Mouse (Mus musculus) heart, embryonic 12.5 days (tissue): ENCODE results near the gene Nup54. TPM values are rescaled to one million over a fixed set of nuclear protein-coding genes. Genes with fewer than 3 reads are reported as not detected.

Experiments used
- ATAC-seq: fragments of 200-750 bp; cut with Nextera tagmentation; 2 replicates; pipeline ENCODE4 v1.8.0; 2017; ENCODE audit warnings: moderate TSS enrichment, moderate library complexity; ENCODE audit not compliant: insufficient number of reproducible peaks, low FRiP score
- H3K27ac ChIP-seq: fragments of 300-500 bp; sonication (generic); 2 replicates; pipeline ENCODE4 v1.5.1; 2016; ENCODE audit warnings: mild to moderate bottlenecking, moderate library complexity; ENCODE audit not compliant: poor library complexity, severe bottlenecking
- H3K27me3 ChIP-seq: fragments of 300-500 bp; sonication (generic); replicated peaks from 2 replicates; pipeline ENCODE4 v1.6.1; 2016; ENCODE audit warnings: mild to moderate bottlenecking, moderate library complexity
- H3K36me3 ChIP-seq: fragments of 300-500 bp; sonication (generic); 2 replicates; pipeline ENCODE4 v1.6.1; 2016; ENCODE audit warnings: mild to moderate bottlenecking, moderate library complexity
- H3K4me1 ChIP-seq: fragments of 300-500 bp; sonication (generic); replicated peaks from 2 replicates; pipeline ENCODE4 v1.6.1; 2016; ENCODE audit warnings: mild to moderate bottlenecking
- H3K4me2 ChIP-seq: fragments of 300-500 bp; sonication (generic); 2 replicates; pipeline ENCODE4 v1.6.1; 2016; ENCODE audit warnings: mild to moderate bottlenecking, moderate library complexity
- H3K4me3 ChIP-seq: fragments of 300-500 bp; sonication (generic); 2 replicates; pipeline ENCODE4 v1.5.1; 2016; ENCODE audit warnings: mild to moderate bottlenecking
- H3K9ac ChIP-seq: fragments of 300-500 bp; sonication (generic); 2 replicates; pipeline ENCODE4 v1.6.1; 2016; ENCODE audit warnings: mild to moderate bottlenecking, moderate library complexity
- H3K9me3 ChIP-seq: fragments of 300-500 bp; sonication (generic); replicated peaks from 2 replicates; pipeline ENCODE4 v1.6.1; 2016; ENCODE audit warnings: mild to moderate bottlenecking, moderate library complexity
- WGBS: fragments of 180-500 bp; shearing (Covaris S2); methylation state at CpG from one replicate; pipeline ENCODE4 v1.1.7; 2016; 5-methylcytosine and 5-hydroxymethylcytosine counted together
- polyA plus RNA-seq: library from polyadenylated mRNA; unstranded; fragments of >200 nt; fragmentation: Nextera tagmentation; extraction: Ambion mirVana; gene quantifications from 2 replicates; pipeline ENCODE4 v1.2.1, GENCODE M21; 2016

Nup54 gene
- polyA plus RNA-seq, 1 experiment from 2014 or later: 44.6 TPM

DNA sequence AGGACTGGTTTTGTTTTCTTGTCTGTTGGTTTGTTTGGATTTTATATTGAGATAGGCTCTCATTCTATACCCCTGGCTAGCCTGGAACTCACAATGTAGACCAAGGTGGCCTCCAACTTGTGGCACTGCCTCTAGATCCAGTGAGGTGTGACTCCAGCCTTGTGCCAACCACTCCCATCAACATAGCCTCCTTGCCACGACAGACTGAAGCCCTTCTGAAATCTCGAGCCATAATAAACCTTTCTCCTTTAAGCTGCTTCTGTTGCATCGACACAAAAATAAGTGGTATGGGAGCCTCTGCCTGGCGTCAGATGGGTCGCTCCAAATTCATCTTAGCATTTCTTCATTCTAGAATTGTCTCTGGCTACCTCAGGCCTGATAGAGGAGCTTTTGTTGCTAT is 11.7 kb upstream of the Nup54 start:
- no peak overlapping the region for H3K27ac ChIP-seq
- ATAC-seq: no peak
- no peaks in the 10 kb centered on the region for H3K27me3 ChIP-seq
- peaks cover 24% of the 10 kb centered on the region for H3K4me1 ChIP-seq
- H3K9me3 ChIP-seq: no peaks in the 10 kb centered on the region
- no peak overlapping the region for H3K4me3 ChIP-seq
- no peak overlapping the region for H3K4me2 ChIP-seq
- no peak overlapping the region for H3K9ac ChIP-seq
- peaks cover 70% of the 10 kb centered on the region for H3K36me3 ChIP-seq
- WGBS: 82% methylated on average over 5 of the region's 5 CpGs

DNA sequence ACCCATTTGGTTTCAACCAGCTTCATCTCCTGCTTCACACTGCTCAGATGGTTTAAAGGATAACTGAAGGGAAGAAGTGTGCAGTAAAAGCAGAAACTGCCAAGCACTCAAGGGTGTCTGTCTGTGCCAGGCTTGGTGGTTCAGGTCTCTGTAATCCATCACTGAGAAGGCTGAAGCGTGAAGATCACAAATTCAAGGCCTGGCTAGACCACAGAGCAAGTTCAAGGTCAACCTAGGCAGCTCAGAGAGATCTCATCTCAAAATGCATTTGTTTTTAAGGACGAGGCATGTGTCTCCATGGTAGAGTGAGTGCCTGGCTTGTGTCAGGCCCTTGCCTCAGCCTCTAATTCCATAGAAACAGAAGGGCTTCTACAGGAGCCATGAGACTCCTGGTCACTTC is 10.0 kb upstream of the Nup54 start:
- WGBS: 67% methylated on average over 2 of the region's 2 CpGs
- Histone ChIP-seq H3K4me2 (no peak overlapping the region), H3K27ac (no peak overlapping the region), H3K36me3 (peaks cover 53% of the 10 kb centered on the region), H3K9ac (no peak overlapping the region), H3K4me3 (no peak overlapping the region), H3K9me3 (no peaks in the 10 kb centered on the region), H3K27me3 (no peaks in the 10 kb centered on the region), H3K4me1 (peaks cover 36% of the 10 kb centered on the region)
- no peak for ATAC-seq

DNA sequence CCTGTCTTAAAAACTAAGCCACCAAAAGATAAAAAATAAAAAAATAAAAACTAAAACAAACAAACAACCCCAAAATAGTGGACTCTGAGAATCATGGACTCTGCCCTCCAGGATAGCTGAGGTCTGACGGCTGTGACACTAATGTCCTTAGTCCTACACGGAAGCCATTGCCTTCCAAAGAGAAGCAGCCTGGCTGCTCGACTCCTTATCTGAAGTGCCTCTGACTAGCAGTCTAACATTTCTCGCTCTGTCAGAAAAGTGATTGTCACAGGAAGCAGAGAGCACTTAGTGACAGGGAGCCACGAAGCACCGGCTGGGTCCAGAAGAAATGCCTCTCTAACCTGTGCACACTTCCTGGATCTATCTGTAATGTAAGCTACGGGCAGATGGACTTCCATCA is 7.9 kb upstream of the Nup54 start:
- no peak overlapping the region for H3K4me3 ChIP-seq
- no peaks in the 10 kb centered on the region for H3K27me3 ChIP-seq
- WGBS: 13% methylated on average over 7 of the region's 7 CpGs
- H3K9me3 ChIP-seq: no peaks in the 10 kb centered on the region
- H3K4me1 ChIP-seq: peaks cover 25% of the 10 kb centered on the region
- H3K9ac ChIP-seq: 0 out of 2 replicates have a peak overlapping the region, but pooled peaks have one; percentile 47
- ATAC-seq: 0 out of 2 replicates have a peak, but pooled peaks have one; percentile 56
- peak overlapping the region; percentile 30; the same call in 1 of the 2 replicates for H3K4me2 ChIP-seq
- peaks cover 33% of the 10 kb centered on the region for H3K36me3 ChIP-seq
- H3K27ac ChIP-seq: peak overlapping the region; percentile 79

DNA sequence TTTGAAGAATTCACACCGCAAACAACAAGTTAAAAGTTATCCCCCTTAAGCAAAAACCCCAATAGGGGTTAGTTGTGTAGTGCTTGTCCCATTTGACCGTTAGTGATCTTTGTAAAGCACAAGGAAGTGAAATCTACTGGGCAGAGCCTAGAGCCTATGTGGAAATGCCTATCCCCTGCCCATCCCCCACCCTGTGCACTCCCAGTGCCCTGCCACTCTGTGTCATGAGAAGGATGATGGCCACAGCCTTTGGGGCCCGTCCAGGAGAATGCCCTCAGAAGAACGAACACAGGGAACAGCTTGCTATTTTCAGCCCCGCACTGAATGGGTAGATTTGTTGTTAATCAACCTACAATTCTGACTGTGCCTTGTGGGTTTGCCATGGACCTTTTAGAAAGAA is 6.5 kb upstream of the Nup54 start:
- Histone ChIP-seq H3K27ac (peak overlapping the region; percentile 32; the same call in 1 of the 2 replicates), H3K9ac (no peak overlapping the region), H3K9me3 (no peaks in the 10 kb centered on the region), H3K4me3 (no peak overlapping the region), H3K27me3 (no peaks in the 10 kb centered on the region), H3K4me2 (peak overlapping the region; percentile 6; the same call in 1 of the 2 replicates), H3K4me1 (peaks cover 22% of the 10 kb centered on the region), H3K36me3 (peaks cover 19% of the 10 kb centered on the region)
- WGBS: 47% methylated on average over 5 of the region's 5 CpGs
- ATAC-seq: no peak

DNA sequence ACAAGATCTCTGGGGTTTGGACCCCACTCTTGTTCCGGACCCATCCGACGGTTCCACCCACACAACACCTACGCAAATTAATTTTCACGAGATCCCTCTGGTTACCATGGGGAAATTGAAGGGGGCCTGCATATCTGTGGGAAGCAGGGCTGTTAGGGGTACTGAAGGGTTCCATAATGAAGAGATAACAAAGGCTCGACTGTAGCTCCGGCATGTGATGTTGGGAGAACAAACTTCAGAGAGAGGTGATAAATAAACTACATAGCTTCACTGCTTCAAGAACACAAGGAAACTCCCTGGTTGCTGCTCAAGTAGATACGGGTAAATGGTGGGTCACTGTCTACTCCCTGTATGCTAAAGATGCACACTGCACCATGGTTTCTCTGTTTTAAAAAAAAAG is 3.5 kb upstream of the Nup54 start:
- Histone ChIP-seq H3K9ac (no peak overlapping the region), H3K36me3 (no peaks in the 10 kb centered on the region), H3K4me2 (no peak overlapping the region), H3K4me3 (no peak overlapping the region), H3K27me3 (no peaks in the 10 kb centered on the region), H3K4me1 (peaks cover 24% of the 10 kb centered on the region), H3K9me3 (no peaks in the 10 kb centered on the region), H3K27ac (no peak overlapping the region)
- WGBS: 73% methylated on average over 8 of the region's 8 CpGs
- no peak for ATAC-seq

DNA sequence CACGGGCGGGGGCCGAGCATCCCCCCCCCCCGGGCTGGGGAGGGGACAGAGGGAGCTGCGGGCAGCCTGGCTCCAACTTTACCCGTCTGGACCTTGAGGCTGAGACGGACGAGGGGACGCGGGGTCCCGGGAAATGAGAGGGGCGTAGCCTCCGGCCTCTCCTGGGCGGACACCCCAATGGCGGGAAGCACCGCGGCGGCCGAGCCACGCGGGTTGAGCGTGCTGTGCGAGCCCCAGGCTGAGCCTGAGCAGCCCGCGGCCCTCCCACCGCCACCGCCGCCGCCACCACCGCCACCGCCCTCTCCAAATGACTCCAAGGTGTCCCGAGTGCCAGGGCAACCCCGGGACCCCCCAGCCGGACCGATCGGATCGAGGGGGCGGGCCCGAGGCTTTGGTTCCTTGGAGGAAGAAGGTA is 441 bp downstream of the Nup54 start:
- peak; percentile 80 for ATAC-seq
- H3K27ac ChIP-seq: peak overlapping the region; percentile 80
- WGBS: under 1% methylated on average over 38 of the region's 39 CpGs

DNA sequence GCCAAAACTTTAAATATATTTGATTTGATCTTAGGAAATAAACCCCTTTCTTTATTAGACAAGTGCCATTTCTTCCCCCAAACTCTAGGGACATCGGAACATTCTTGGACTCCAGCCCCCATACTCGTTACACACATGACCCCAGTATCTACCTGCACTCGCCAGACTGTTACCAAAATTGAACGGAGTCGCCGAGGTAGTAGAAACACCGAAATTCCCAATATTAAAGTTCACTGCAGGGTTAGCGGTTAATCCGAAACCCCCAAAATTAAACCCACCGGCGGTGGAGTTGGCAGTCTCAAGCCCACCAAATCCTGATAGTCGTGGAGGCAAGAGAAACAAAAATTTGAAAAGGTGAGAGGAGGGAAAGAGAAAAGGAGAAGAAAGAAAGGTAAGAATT is 949 bp downstream of the Nup54 start:
- no peaks in the 10 kb centered on the region for H3K9me3 ChIP-seq
- no peak overlapping the region for H3K27ac ChIP-seq
- peak overlapping the region; percentile 92 for H3K4me3 ChIP-seq
- H3K4me2 ChIP-seq: peak overlapping the region; percentile 73
- no peaks in the 10 kb centered on the region for H3K27me3 ChIP-seq
- no peak for ATAC-seq
- H3K9ac ChIP-seq: peak overlapping the region; percentile 90
- 1% methylated on average over 12 of the region's 12 CpGs for WGBS
- peaks cover 7% of the 10 kb centered on the region; the same call in 1 of the 2 replicates for H3K4me1 ChIP-seq
- peaks cover 12% of the 10 kb centered on the region for H3K36me3 ChIP-seq

More for the DNA sequence above, 441 bp downstream of the Nup54 start:
- H3K27me3 ChIP-seq: no peaks in the 10 kb centered on the region
- H3K4me2 ChIP-seq: peak overlapping the region; percentile 73
- peaks cover 9% of the 10 kb centered on the region; the same call in 1 of the 2 replicates for H3K36me3 ChIP-seq
- peaks cover 7% of the 10 kb centered on the region; the same call in 1 of the 2 replicates for H3K4me1 ChIP-seq
- H3K9ac ChIP-seq: peak overlapping the region; percentile 90
- H3K4me3 ChIP-seq: peak overlapping the region; percentile 92
- no peaks in the 10 kb centered on the region for H3K9me3 ChIP-seq

DNA sequence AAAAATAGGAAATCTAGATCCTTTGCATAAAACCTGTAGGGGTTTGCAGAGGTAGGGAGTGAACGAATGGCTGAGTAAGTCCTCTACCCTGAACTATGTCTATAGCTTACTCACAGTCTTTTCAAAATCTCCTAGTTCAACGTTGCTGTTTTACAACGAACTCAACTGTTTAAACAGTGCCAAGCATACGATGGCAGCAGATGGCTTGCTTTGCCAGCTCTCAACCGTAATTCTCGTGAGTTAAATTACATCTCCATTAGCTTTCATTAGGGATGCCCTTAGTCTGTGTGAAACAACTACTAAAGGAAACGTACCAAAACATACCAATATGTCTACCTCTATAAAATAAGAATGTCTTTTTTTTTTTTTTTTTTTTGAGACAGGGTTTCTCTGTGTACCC is 3.4 kb downstream of the Nup54 start:
- no peak overlapping the region for H3K4me2 ChIP-seq
- H3K4me3 ChIP-seq: no peak overlapping the region
- no peaks in the 10 kb centered on the region for H3K9me3 ChIP-seq
- WGBS: 88% methylated on average over 7 of the region's 7 CpGs
- ATAC-seq: no peak
- peaks cover 7% of the 10 kb centered on the region; the same call in 1 of the 2 replicates for H3K4me1 ChIP-seq
- H3K27me3 ChIP-seq: no peaks in the 10 kb centered on the region
- peaks cover 35% of the 10 kb centered on the region for H3K36me3 ChIP-seq
- H3K27ac ChIP-seq: no peak overlapping the region
- H3K9ac ChIP-seq: no peak overlapping the region

DNA sequence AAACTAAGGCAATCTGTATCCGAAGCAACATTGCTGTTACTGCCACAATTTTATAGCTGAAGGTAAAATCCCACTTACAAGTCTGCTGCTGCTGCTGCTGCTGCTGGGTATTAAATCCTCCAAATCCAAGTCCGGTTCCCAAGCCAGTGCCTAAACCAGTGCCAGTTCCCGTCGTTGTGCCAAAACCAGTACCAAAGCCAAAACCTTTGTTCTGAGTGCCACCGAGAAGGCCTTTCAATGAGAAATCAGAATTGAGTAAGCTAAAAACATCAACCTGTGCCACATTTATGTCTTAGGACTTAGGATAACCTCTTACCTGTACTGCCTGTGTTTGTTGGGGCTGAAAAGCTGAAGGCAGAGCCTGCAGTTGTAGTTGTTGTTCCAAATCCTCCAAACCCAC is 4.3 kb downstream of the Nup54 start:
- Histone ChIP-seq H3K27ac (no peak overlapping the region), H3K27me3 (no peaks in the 10 kb centered on the region), H3K9ac (no peak overlapping the region), H3K4me3 (no peak overlapping the region), H3K4me1 (peaks cover 7% of the 10 kb centered on the region; the same call in 1 of the 2 replicates), H3K4me2 (no peak overlapping the region), H3K36me3 (peaks cover 38% of the 10 kb centered on the region), H3K9me3 (no peaks in the 10 kb centered on the region)
- 89% methylated on average over 5 of the region's 5 CpGs for WGBS
- no peak for ATAC-seq

DNA sequence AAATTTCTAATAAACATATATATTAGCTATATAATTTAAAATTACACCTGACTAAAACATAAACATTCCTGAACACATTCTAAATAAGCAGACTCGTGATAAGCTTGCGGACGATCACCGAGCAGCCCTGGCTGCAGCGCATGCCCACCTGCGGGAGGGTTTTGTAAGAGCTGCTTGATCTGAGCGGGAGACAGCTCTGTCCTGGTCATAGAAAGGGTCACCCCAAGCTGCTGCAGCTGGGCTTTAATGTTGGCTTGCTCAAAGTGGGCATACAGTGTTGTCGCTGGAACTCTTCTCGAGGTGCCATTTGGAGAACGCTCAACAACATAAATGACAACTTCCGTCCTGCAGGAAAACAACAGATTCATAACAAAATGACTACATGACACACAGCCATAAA is 10.9 kb downstream of the Nup54 start:
- H3K27ac ChIP-seq: no peak overlapping the region
- H3K4me3 ChIP-seq: no peak overlapping the region
- no peaks in the 10 kb centered on the region for H3K9me3 ChIP-seq
- no peaks in the 10 kb centered on the region for H3K27me3 ChIP-seq
- H3K4me2 ChIP-seq: no peak overlapping the region
- no peaks in the 10 kb centered on the region for H3K4me1 ChIP-seq
- no peak for ATAC-seq
- WGBS: 94% methylated on average over 11 of the region's 11 CpGs
- no peak overlapping the region for H3K9ac ChIP-seq
- peaks cover 83% of the 10 kb centered on the region for H3K36me3 ChIP-seq

DNA sequence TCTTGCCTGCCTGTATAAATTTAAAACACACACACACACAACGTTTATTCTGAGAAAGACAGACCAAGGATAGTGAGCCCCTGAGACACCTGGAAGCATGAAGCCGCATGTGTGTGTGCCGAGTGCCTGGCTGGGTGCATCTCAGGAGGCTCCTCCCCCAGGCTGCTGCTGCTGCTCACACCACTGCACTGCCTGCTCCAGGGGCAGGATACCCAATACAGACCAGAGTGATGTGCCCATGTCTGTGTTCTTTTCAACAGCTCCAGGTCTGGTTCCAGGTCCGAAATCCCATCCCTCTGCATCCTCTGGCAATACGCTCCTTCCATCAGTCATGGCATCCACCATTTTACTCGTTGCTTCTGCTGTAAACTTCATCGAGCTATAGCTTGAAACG is 21.0 kb downstream of the Nup54 start:
- Histone ChIP-seq H3K36me3 (peaks cover 42% of the 10 kb centered on the region), H3K9me3 (no peaks in the 10 kb centered on the region), H3K4me1 (peaks cover 12% of the 10 kb centered on the region; the same call in 1 of the 2 replicates), H3K4me3 (no peak overlapping the region), H3K27me3 (no peaks in the 10 kb centered on the region), H3K9ac (no peak overlapping the region), H3K27ac (no peak overlapping the region), H3K4me2 (no peak overlapping the region)
- 79% methylated on average over 8 of the region's 8 CpGs for WGBS
- ATAC-seq: no peak
